Mouse (Mus musculus): ENCODE measurements around the gene Olfr1009.
"Not testable (repeated sequence)": the region's sequence is repeated elsewhere in the genome, so short reads cannot be mapped to it uniquely, and the experiment has no call there.

The Olfr1009 gene

DNA sequence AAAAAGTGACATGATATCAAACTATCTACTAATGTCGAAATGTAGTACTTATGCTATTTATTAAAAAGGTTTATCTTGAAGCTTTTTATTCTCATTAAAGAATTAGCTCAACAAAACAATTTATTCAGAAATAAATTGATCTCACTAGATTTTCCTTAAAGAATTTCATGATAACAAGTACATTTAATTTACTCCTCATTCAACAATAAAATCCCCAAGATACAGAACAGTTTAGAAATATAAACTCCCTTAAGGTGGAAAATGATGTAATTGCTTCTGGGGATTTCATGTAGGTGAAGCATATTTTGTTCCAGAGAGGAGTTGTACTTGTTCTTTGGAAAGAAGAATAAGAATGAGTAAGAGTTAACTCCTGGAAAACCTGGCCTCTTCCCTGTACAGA lies at the start of gene Olfr1009:
Gene Olfr1009 (plus strand): TSS at position 301 of the 400 bp plus-strand sequence.
- DNase-seq (ENCODE audit: low spot score in 2 of 2) = no peak

DNA sequence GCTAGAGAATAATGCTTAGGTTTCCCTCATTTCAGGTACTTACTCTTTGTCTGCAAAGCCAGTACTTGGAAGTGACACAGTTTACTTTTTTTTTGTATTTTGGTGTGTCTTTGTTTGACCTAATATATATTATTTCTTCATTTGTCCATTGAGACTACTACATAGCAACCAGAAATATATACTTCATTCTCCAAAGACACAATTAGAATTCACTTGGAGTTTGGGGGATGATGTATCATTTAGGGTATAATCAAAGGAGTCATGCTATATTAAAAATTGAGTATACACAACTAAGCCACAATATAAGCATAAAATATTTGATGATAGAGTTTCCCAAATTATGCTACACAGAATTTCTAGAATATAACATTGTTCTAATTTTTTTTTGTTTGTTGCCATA lies 36.6 kb upstream of the Olfr1009 start, which contains the start of gene Olfr1006:
Gene Olfr1006 (minus strand): TSS at position 101 of the 400 bp plus-strand sequence.
- no peak for DNase-seq (ENCODE audit: low spot score in 2 of 2)

DNA sequence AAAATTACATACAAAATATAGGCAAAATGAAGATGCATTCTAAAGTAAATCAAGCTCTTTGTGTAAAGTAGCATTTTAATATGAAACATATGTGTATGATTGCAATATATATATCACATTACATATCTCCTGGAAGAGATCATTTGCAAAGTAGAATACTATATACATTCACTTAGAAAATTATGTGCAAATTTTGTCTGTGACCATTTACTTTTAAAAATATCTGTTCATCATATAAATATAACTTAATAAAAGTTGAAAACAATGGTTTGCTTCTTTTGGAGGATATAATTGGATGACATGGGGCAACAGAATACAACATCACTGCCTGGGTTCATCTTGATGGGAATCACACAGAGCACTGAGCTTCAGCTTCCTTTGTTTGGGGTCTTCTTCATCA lies 26.1 kb upstream of the Olfr1009 start, which contains the start of gene Olfr1008:
Gene Olfr1008 (plus strand): TSS at position 301 of the 400 bp plus-strand sequence.
- DNase-seq (ENCODE audit: low spot score in 2 of 2) = no peak

DNA sequence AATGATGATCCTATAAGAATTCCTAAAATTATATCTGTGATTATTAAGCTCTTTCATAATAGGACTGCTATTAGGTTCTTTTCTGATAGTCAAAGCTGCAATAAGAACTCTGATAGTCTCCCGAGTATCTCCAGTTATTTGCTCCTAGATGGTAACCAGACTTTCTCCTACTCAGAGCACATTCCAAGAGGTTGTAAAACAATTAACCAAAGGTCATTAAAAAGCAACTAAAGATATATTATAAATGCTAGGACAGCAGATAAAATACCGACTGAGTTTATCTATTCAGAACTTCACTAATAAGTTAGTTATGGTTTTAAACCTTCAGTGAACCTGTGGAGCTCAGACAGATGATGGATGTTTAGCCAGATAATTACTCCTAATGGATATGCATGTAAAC lies 4.5 kb upstream of the Olfr1009 start:
- not testable (repeated sequence) for DNase-seq (ENCODE audit: low spot score in 2 of 2)

GRCm38 (mm10) chr2:85711159-85711558 lies 4.1 kb upstream of the Olfr1009 start:
- no peak for DNase-seq (ENCODE audit: low spot score in 2 of 2)

GRCm38 (mm10) chr2:85725793-85726192 lies 10.6 kb downstream of the Olfr1009 start:
- DNase-seq (ENCODE audit: low spot score in 2 of 2) = no peak

- no peak for DNase-seq (ENCODE audit: low spot score in 2 of 2)
These were observed 38.6 kb downstream of the Olfr1009 start for GRCm38 (mm10) chr2:85753822-85754221.

- no peak for DNase-seq (ENCODE audit: low spot score in 2 of 2)
These were observed 47.4 kb downstream of the Olfr1009 start, which contains the start of gene Olfr1012 for GRCm38 (mm10) chr2:85762666-85763065. Olfr1012 (minus strand) TSS chr2:85762766.

GRCm38 (mm10) chr2:85766798-85767197 lies 51.6 kb downstream of the Olfr1009 start, which contains the start of gene Olfr1013:
Olfr1013 (plus strand) TSS chr2:85767098.
- DNase-seq (ENCODE audit: low spot score in 2 of 2) = no peak

- no peak for DNase-seq (ENCODE audit: low spot score in 2 of 2)
These were observed 57.2 kb downstream of the Olfr1009 start, which contains the start of gene Olfr1014 for GRCm38 (mm10) chr2:85772413-85772812. Olfr1014 (plus strand) TSS chr2:85772713.

Data from urinary bladder, postnatal 36 days (tissue).